Mouse (Mus musculus) heart, postnatal 4 days (tissue): ENCODE data around the gene Vps35l. TPM values are rescaled to one million over a fixed set of nuclear protein-coding genes. Genes with fewer than 3 reads are reported as not detected.

Experiments
- DNase-seq: peaks from one replicate; pipeline ENCODE4 v3.0.0; 2021
- total RNA-seq, 2 experiments: library from RNA; stranded (reverse); gene quantifications; 2 replicates each; pipeline ENCODE4 v1.2.3; 2021

Gene Vps35l
- total RNA-seq, 2 experiments from 2014 or later = 36.0 to 37.1 TPM

- DNase-seq = no peak
These were observed 38.5 kb downstream of the Vps35l start for GRCm38 (mm10) chr7:118778561-118778960.

- no peak for DNase-seq
These were observed 43.4 kb downstream of the Vps35l start for GRCm38 (mm10) chr7:118783305-118784001.

GRCm38 (mm10) chr7:118786091-118786490 is 46.1 kb downstream of the Vps35l start:
- DNase-seq = no peak

GRCm38 (mm10) chr7:118787326-118787725 is 47.3 kb downstream of the Vps35l start:
- DNase-seq = no peak

- peak; percentile 17 for DNase-seq
These were observed 48.5 kb downstream of the Vps35l start for GRCm38 (mm10) chr7:118788481-118788880.

GRCm38 (mm10) chr7:118790292-118790691 is 50.3 kb downstream of the Vps35l start:
- no peak for DNase-seq

- no peak for DNase-seq
These were observed 53.9 kb downstream of the Vps35l start for GRCm38 (mm10) chr7:118793899-118794298.

- DNase-seq = no peak
These were observed 55.8 kb downstream of the Vps35l start for GRCm38 (mm10) chr7:118795779-118796178.

GRCm38 (mm10) chr7:118796838-118797237 is 56.8 kb downstream of the Vps35l start:
- no peak for DNase-seq

- DNase-seq = peak; percentile 30
These were observed 57.6 kb downstream of the Vps35l start for GRCm38 (mm10) chr7:118797600-118797999.

- no peak for DNase-seq
These were observed 58.1 kb downstream of the Vps35l start for GRCm38 (mm10) chr7:118798105-118798570.

GRCm38 (mm10) chr7:118800112-118800734 is 60.2 kb downstream of the Vps35l start:
- DNase-seq = no peak

- peak; percentile 35 for DNase-seq
These were observed 61.8 kb downstream of the Vps35l start for GRCm38 (mm10) chr7:118801791-118802190.

GRCm38 (mm10) chr7:118803425-118803824 is 63.4 kb downstream of the Vps35l start:
- DNase-seq = no peak

- peak; percentile 43 for DNase-seq
These were observed 66.8 kb downstream of the Vps35l start for GRCm38 (mm10) chr7:118806631-118807411.

GRCm38 (mm10) chr7:118807899-118808298 is 67.9 kb downstream of the Vps35l start:
- peak; percentile 66 for DNase-seq

- DNase-seq = no peak
These were observed 71.5 kb downstream of the Vps35l start for GRCm38 (mm10) chr7:118811407-118812106.

GRCm38 (mm10) chr7:118813592-118813991 is 73.6 kb downstream of the Vps35l start:
- no peak for DNase-seq

- no peak for DNase-seq
These were observed 76.2 kb downstream of the Vps35l start for GRCm38 (mm10) chr7:118816275-118816674.

GRCm38 (mm10) chr7:118817741-118818140 is 77.7 kb downstream of the Vps35l start:
- no peak for DNase-seq

- DNase-seq = no peak
These were observed 79.6 kb downstream of the Vps35l start for GRCm38 (mm10) chr7:118819666-118820065.

GRCm38 (mm10) chr7:118821356-118821755 is 81.3 kb downstream of the Vps35l start:
- DNase-seq = peak; percentile 31
